Mouse (Mus musculus) heart, embryonic 11.5 days (tissue): Measurements from ENCODE around the gene Epm2a. TPM values are rescaled to one million over a fixed set of nuclear protein-coding genes. Genes with fewer than 3 reads are reported as not detected.
A peak's percentile ranks its signal among the peaks of the same experiment; 100 is the strongest.
"Not testable (repeated sequence)": the region's sequence is repeated elsewhere in the genome, so short reads cannot be mapped to it uniquely, and the experiment has no call there.

Experiments
- ATAC-seq: fragments of 200-750 bp; cut with Nextera tagmentation; replicated peaks from 2 replicates; pipeline ENCODE4 v1.8.0; 2017; ENCODE audit warnings: moderate library complexity; ENCODE audit not compliant: insufficient number of reproducible peaks, low FRiP score, low TSS enrichment
- H3K27ac ChIP-seq: fragments of 300-500 bp; sonication (generic); 2 replicates; pipeline ENCODE4 v1.5.1; 2014; ENCODE audit warnings: mild to moderate bottlenecking, low read depth, low read length
- H3K27me3 ChIP-seq: fragments of 300-500 bp; sonication (generic); 2 replicates; pipeline ENCODE4 v1.6.1; 2014; ENCODE audit warnings: mild to moderate bottlenecking, low read length, mixed read lengths; ENCODE audit not compliant: control insufficient read depth, insufficient read depth
- H3K36me3 ChIP-seq: fragments of 300-500 bp; sonication (generic); 2 replicates; pipeline ENCODE4 v1.6.1; 2014; ENCODE audit warnings: mild to moderate bottlenecking, low read length, moderate library complexity, mixed read lengths; ENCODE audit not compliant: control insufficient read depth, insufficient read depth
- H3K4me1 ChIP-seq: fragments of 300-500 bp; sonication (generic); 2 replicates; pipeline ENCODE4 v1.6.1; 2014; ENCODE audit warnings: low read length; ENCODE audit not compliant: control insufficient read depth, insufficient read depth
- H3K4me2 ChIP-seq: fragments of 300-500 bp; sonication (generic); 2 replicates; pipeline ENCODE4 v1.6.1; 2014; ENCODE audit warnings: mild to moderate bottlenecking, moderate library complexity
- H3K4me3 ChIP-seq: fragments of 300-500 bp; sonication (generic); 2 replicates; pipeline ENCODE4 v1.5.1; 2014; ENCODE audit warnings: low read depth, low read length
- H3K9ac ChIP-seq: fragments of 300-500 bp; sonication (generic); 2 replicates; pipeline ENCODE4 v1.6.1; 2014; ENCODE audit warnings: mild to moderate bottlenecking, low read depth, low read length, moderate library complexity
- H3K9me3 ChIP-seq: fragments of 300-500 bp; sonication (generic); replicated peaks from 2 replicates; pipeline ENCODE4 v1.6.1; 2016; ENCODE audit warnings: low read length; ENCODE audit not compliant: control insufficient read depth
- WGBS: fragments of 180-500 bp; shearing (Covaris S2); extraction: QIAGEN DNeasy Blood & Tissue Kit; methylation state at CpG from one replicate; pipeline ENCODE4 v1.1.7; 2014; ENCODE audit not compliant: insufficient replicate concordance; 5-methylcytosine and 5-hydroxymethylcytosine counted together
- polyA plus RNA-seq: library from polyadenylated mRNA; unstranded; fragments of >200 nt; fragmentation: Nextera tagmentation; extraction: Ambion mirVana; gene quantifications from 2 replicates; pipeline ENCODE4 v1.2.1, GENCODE M21; 2014

Epm2a gene
- polyA plus RNA-seq, 1 experiment from 2014 or later, result 0.43 TPM

DNA sequence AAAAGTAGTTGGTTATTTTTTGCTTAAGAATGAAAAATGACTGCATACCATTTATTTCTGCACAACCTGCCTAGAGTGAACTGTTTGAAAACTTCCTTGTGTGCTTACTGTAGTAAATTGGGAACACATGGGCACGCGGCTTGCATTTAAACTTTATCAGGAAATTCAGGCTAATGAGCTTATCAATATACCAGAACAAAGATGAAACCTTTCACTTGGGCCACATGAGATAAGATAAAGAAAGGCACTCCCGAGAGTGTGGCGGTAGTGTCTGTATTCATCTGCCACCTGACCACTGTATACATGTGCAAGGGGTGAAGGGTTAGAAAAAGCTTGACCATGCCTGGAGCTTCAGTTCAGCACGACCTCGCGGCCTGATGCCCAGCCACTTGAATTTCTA is 20.9 kb upstream of the Epm2a start:
- H3K4me2 ChIP-seq, result no peak overlapping the region
- no peak overlapping the region for H3K9ac ChIP-seq
- H3K4me3 ChIP-seq, result no peak overlapping the region
- no peaks in the 10 kb centered on the region for H3K36me3 ChIP-seq
- H3K9me3 ChIP-seq, result no peaks in the 10 kb centered on the region
- H3K27me3 ChIP-seq, result no peaks in the 10 kb centered on the region
- WGBS, result 50% methylated on average over 7 of the region's 7 CpGs
- no peaks in the 10 kb centered on the region; the same call in 1 of the 2 replicates for H3K4me1 ChIP-seq
- no peak for ATAC-seq
- H3K27ac ChIP-seq, result no peak overlapping the region

DNA sequence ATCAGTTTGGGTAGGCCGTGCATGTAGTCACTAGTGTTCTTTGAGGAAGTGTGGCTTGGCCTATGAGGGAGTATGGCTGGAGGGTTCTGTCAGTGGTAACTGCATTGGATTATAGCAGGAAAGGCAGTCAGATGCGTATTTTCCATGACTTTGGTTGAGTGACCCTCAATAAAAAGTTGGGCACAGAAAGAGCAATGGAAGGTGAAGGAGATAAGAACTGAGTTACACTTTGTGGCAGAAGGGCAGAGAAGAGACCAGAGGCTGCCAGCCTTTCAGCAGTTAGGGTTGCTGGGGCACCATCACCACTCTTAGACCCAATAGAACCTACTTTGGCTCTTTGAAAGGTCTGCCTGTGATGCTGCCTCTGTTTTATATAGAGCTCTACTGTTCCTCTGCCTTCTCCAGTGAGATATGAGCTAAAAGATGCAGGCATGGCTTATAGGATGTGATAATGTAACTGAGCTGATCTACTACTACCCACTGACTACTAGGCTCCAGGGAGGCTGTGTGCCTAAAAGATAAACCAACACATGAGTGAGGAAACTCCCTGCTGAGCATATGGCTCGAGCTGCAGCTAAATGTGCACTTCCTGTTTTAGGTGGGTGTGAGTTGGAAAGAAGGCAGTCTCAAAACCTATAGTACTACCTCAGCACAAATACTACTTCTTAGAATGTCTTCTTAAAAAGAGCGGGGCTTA is 19.9 kb upstream of the Epm2a start:
- H3K4me2 ChIP-seq, result no peak overlapping the region
- H3K27me3 ChIP-seq, result no peaks in the 10 kb centered on the region
- no peak overlapping the region for H3K9ac ChIP-seq
- no peak overlapping the region for H3K4me3 ChIP-seq
- 70% methylated on average over 4 of the region's 4 CpGs for WGBS
- H3K4me1 ChIP-seq, result no peaks in the 10 kb centered on the region; the same call in 1 of the 2 replicates
- H3K36me3 ChIP-seq, result no peaks in the 10 kb centered on the region
- no peak overlapping the region for H3K27ac ChIP-seq
- no peaks in the 10 kb centered on the region for H3K9me3 ChIP-seq
- no peak for ATAC-seq

DNA sequence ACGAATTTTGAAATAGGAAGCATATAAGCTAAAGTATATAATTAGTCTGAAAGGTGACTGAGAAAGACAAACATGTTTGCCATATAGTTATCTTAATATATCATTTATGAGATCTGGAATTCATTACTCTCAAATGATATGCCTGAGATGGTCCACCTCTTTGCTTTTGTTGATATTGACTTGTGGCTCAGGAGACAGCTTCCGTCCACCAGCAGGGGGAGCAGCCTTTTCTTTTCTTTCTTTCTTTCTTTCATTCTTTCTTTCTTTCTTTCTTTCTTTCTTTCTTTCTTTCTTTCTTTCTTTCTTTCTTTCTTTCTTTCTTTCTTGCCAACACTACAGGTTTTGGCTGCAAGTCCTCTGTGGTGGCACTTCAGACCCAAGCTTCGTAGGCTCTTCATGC is 16.7 kb upstream of the Epm2a start:
- no peak overlapping the region for H3K4me2 ChIP-seq
- no peak overlapping the region for H3K4me3 ChIP-seq
- H3K4me1 ChIP-seq, result no peaks in the 10 kb centered on the region; the same call in 1 of the 2 replicates
- no peaks in the 10 kb centered on the region for H3K27me3 ChIP-seq
- no peak for ATAC-seq
- H3K36me3 ChIP-seq, result no peaks in the 10 kb centered on the region
- H3K27ac ChIP-seq, result no peak overlapping the region
- no peaks in the 10 kb centered on the region for H3K9me3 ChIP-seq
- 91% methylated on average over 3 of the region's 3 CpGs for WGBS
- H3K9ac ChIP-seq, result no peak overlapping the region

DNA sequence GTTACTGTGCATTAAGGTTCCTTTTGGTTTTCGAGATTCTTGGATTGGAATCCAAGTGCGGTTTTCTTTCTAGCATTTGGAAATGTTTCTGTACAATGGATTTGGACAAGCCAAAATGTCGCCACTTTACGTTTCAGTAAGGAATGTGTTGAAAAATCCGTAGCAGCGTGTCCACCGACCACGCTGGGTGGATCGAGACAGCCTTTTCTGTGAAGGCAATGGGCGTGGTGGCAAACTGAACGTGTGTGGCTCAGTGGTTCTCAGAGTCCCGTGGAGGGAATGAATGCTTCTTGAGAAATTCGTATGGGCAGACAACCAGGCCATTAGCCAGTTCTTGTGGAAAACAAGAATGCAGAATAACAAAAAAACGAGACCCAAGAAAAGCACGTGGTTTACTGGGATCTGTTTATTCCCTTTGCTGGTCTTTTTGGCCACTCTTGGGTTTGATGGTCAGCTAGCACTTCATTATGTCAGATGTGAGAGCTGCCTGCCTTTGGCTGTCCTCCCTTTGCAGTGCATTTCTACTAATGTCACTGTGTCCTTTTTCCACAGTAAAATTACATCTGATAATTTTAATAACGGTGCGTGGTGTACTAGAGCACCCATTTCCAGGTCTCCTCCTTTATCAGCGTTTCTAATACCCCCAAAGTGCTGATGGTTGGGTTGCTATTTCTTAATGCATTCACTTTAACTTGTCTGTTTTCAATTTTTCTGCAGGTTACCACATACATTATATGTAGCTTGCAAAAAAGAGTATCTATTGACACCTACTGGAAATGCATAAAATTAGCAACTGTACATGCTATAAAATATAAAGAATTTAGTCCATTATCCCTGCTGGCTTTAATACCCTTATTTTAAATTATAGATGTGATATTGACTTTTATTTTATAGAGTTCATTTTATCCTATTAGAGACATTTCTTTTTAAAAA is 1.6 kb downstream of the Epm2a start:
- no peak for ATAC-seq
- WGBS, result 76% methylated on average over 18 of the region's 18 CpGs
- peak overlapping the region; percentile 6 for H3K4me2 ChIP-seq
- no peak overlapping the region for H3K27ac ChIP-seq
- H3K9me3 ChIP-seq, result no peaks in the 10 kb centered on the region
- no peak overlapping the region for H3K4me3 ChIP-seq
- H3K4me1 ChIP-seq, result no peaks in the 10 kb centered on the region
- H3K9ac ChIP-seq, result no peak overlapping the region
- no peaks in the 10 kb centered on the region for H3K36me3 ChIP-seq
- no peaks in the 10 kb centered on the region for H3K27me3 ChIP-seq

DNA sequence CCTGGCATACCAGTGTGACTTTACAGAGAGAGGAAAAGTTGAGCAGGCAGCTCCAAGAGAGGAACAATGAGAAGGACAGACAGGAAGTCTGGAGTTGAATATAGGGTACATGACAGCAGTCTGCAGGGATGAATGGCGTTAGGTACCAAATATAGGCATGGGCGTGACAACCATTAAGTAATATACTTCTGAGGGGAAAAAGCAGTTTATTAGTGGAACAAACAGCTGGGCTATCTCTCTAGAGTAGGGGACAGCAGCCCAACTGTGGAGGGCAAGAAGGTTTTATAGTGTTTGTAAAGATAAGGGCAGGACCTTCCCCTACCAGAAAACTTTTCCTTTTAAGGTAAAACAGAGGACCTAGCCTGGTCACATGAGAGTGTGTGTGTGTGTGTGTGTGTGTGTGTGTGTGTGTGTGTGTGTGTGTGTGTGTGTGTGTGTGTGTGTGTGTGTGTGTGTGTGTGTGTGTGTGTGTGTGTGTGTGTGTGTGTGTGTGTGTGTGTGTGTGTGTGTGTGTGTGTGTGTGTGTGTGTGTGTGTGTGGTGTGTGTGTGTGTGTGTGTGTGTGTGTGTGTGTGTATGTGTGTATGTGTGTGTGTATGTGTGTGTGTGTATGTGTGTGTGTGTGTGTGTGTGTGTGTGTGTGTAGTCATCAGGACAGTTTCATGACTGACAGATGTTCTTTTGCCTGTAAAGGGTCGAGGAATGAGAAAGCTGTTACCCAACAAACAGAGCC is 7.2 kb downstream of the Epm2a start:
- H3K27ac ChIP-seq, H3K4me2 ChIP-seq, H3K9ac ChIP-seq, H3K4me1 ChIP-seq, H3K9me3 ChIP-seq, H3K36me3 ChIP-seq, H3K27me3 ChIP-seq, ATAC-seq, H3K4me3 ChIP-seq: not testable (repeated sequence)
- WGBS, result 73% methylated on average over 3 of the region's 3 CpGs

DNA sequence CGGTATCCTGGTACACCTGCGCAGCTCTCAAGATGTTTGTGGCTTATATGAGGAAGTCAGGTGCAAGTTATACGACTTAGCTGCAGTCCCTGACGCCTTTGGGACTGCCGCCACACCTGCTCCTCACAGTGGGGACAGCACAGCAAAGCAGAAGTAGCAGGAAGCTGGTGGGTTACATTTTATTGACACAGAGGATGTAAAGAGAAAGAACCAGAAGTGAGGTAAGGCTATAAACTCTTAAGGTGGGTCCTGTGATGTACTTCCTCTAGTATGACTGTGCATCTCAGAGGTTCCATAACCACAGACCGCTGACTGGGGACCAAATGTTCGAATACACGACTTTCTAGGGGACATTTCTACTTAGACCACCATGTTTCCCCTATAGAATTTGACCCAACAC is 11.4 kb downstream of the Epm2a start:
- no peak overlapping the region for H3K9ac ChIP-seq
- ATAC-seq, result no peak
- no peak overlapping the region for H3K4me3 ChIP-seq
- no peak overlapping the region for H3K27ac ChIP-seq
- no peak overlapping the region for H3K4me2 ChIP-seq
- H3K36me3 ChIP-seq, result no peaks in the 10 kb centered on the region
- H3K9me3 ChIP-seq, result no peaks in the 10 kb centered on the region
- no peaks in the 10 kb centered on the region for H3K27me3 ChIP-seq
- H3K4me1 ChIP-seq, result peaks cover 3% of the 10 kb centered on the region; the same call in 1 of the 2 replicates
- WGBS, result 78% methylated on average over 7 of the region's 8 CpGs

DNA sequence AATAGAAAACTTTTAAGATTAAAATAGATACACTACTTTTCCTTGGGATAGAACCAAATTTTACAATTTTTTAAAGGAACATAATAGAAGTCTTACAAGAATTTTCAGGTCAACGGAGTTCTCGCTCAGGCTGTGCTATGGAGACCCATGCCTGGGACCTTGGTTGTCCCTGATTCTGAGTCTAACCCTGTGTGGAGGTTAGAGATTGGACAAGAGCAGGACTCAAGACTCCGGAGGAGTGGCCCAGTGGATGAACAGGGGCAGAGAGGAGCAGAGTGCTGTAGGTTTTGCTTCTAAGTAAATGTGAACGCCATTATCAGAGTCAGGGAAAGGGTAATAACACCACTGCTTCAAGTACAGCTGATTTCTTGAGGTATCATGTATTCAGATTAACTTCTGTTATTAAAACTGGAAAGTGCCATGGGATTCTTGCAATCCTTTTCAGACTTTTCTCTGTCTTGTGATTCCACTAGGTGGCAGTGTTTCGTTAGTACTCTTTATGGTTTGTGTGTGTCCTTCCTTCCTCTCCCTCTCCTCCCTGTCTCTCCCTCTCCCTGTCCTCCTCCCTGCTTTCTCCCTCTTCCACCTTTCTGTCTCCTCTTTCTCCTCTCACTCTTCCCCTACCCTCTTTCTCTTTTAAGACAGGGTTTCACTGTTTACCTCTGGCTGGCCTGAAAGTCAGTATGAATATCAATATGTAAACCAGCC is 18.9 kb downstream of the Epm2a start:
- Histone ChIP-seq H3K27me3 (no peaks in the 10 kb centered on the region), H3K4me1 (no peaks in the 10 kb centered on the region), H3K9ac (no peak overlapping the region), H3K27ac (no peak overlapping the region), H3K36me3 (no peaks in the 10 kb centered on the region), H3K4me3 (no peak overlapping the region), H3K4me2 (no peak overlapping the region), H3K9me3 (no peaks in the 10 kb centered on the region)
- 56% methylated on average over 5 of the region's 5 CpGs for WGBS
- ATAC-seq, result no peak

DNA sequence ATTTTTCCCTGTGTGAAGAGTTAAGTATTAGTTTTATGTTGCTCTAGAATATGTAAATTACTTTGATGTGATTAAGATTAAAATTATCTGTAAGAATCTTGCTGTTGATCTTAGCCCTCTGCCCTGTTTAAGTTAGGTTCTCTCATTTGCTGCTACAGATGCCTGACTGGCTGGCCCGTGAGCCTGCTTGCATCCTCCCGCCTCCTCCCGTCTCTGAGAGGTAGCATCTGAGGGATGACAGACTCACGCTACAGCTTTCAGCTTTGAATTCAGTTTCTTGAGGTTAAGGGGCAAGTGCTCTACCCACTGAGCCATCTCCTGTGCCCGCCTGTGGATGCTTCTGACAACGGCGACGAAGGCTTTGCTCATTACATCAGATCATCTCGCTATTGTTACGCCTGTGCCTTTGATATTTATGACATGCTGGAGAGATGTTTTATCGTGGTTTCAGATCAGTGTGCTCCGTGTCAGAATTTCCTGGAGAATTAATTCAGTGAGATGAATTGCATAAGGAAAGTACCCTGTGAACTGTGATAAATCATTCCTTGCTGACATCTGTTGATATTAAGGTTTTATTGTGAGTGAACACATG is 19.8 kb downstream of the Epm2a start:
- H3K36me3 ChIP-seq, result no peaks in the 10 kb centered on the region
- H3K4me1 ChIP-seq, result no peaks in the 10 kb centered on the region
- ATAC-seq, result no peak
- H3K27me3 ChIP-seq, result no peaks in the 10 kb centered on the region
- no peak overlapping the region for H3K9ac ChIP-seq
- WGBS, result 71% methylated on average over 12 of the region's 12 CpGs
- H3K9me3 ChIP-seq, result no peaks in the 10 kb centered on the region
- H3K4me3 ChIP-seq, result no peak overlapping the region
- H3K4me2 ChIP-seq, result no peak overlapping the region
- no peak overlapping the region for H3K27ac ChIP-seq
